Mouse (Mus musculus) gastrocnemius, postnatal 4 days (tissue): ENCODE data around the gene Fgfr2. TPM values are rescaled to one million over a fixed set of nuclear protein-coding genes. Genes with fewer than 3 reads are reported as not detected.

ENCODE experiments used
- DNase-seq, 2 experiments: peaks; one replicate each; pipeline ENCODE4 v3.0.0; 2021 to 2022; ENCODE audit warnings: low spot score in 2 of 2, mixed read lengths in 2 of 2
- total RNA-seq, 2 experiments: library from RNA; stranded (reverse); gene quantifications; 2 replicates each; pipeline ENCODE4 v1.2.3; 2021

The Fgfr2 gene
- total RNA-seq, 2 experiments from 2014 or later, result 6.5 to 8.0 TPM

- no peak for DNase-seq
These were observed 2310.7 kb downstream of the Fgfr2 start for GRCm38 (mm10) chr7:130812407-130812806.

GRCm38 (mm10) chr7:130810238-130810637 is 2312.9 kb downstream of the Fgfr2 start:
- no peak for DNase-seq

- DNase-seq, result no peak
These were observed 2314.5 kb downstream of the Fgfr2 start for GRCm38 (mm10) chr7:130808694-130809093.

- peak in 1 of 2 experiments; percentile 39 for DNase-seq
These were observed 2315.4 kb downstream of the Fgfr2 start for GRCm38 (mm10) chr7:130807749-130808148.

- no peak for DNase-seq
These were observed 2318.2 kb downstream of the Fgfr2 start for GRCm38 (mm10) chr7:130804991-130805390.

GRCm38 (mm10) chr7:130803251-130803825 is 2319.8 kb downstream of the Fgfr2 start:
- no peak for DNase-seq

GRCm38 (mm10) chr7:130801811-130802210 is 2321.3 kb downstream of the Fgfr2 start:
- no peak for DNase-seq

GRCm38 (mm10) chr7:130800681-130801080 is 2322.5 kb downstream of the Fgfr2 start:
- no peak for DNase-seq

- DNase-seq, result no peak
These were observed 2323.7 kb downstream of the Fgfr2 start for GRCm38 (mm10) chr7:130799418-130799817.

- no peak for DNase-seq
These were observed 2325.6 kb downstream of the Fgfr2 start for GRCm38 (mm10) chr7:130797524-130797923.

- DNase-seq, result no peak
These were observed 2326.4 kb downstream of the Fgfr2 start for GRCm38 (mm10) chr7:130796786-130797185.

GRCm38 (mm10) chr7:130793671-130794070 is 2329.5 kb downstream of the Fgfr2 start:
- no peak for DNase-seq

GRCm38 (mm10) chr7:130789456-130789855 is 2333.7 kb downstream of the Fgfr2 start:
- DNase-seq, result no peak

GRCm38 (mm10) chr7:130788950-130789349 is 2334.2 kb downstream of the Fgfr2 start:
- no peak for DNase-seq

GRCm38 (mm10) chr7:130787537-130787936 is 2335.6 kb downstream of the Fgfr2 start:
- no peak for DNase-seq

GRCm38 (mm10) chr7:130786708-130787107 is 2336.4 kb downstream of the Fgfr2 start:
- DNase-seq, result no peak

- no peak for DNase-seq
These were observed 2337.1 kb downstream of the Fgfr2 start for GRCm38 (mm10) chr7:130785923-130786575.

- DNase-seq, result no peak
These were observed 2340.6 kb downstream of the Fgfr2 start for GRCm38 (mm10) chr7:130782501-130783050.

GRCm38 (mm10) chr7:130780866-130781419 is 2342.2 kb downstream of the Fgfr2 start:
- no peak for DNase-seq

GRCm38 (mm10) chr7:130773914-130774630 is 2349.1 kb downstream of the Fgfr2 start, which contains the start of gene Btbd16:
Btbd16 (plus strand) TSS chr7:130774069.
- DNase-seq, result no peak

- DNase-seq, result peak in 1 of 2 experiments; percentile 28
These were observed 2349.8 kb downstream of the Fgfr2 start for GRCm38 (mm10) chr7:130773171-130773830.
